Mouse (Mus musculus): ENCODE data around the gene Trmu.

GRCm38 (mm10) chr15:85900318-85900717 lies 21.2 kb downstream of the Trmu start:
- TF ChIP-seq POLR2A (IDR thresholded peaks at IDR 0.05; ENCODE audit: borderline replicate concordance, insufficient read depth, low read length) (no peak), CTCF (IDR thresholded peaks at IDR 0.05; ENCODE audit: borderline replicate concordance, insufficient read depth, low read depth, low read length) (no peak)

All from cerebellum, adult 2 months (tissue).